Mouse (Mus musculus) heart, adult 9 months (tissue): ENCODE data around the gene Scrg1.
A peak's percentile ranks its signal among the peaks of the same experiment; 100 is the strongest.
"Not testable (repeated sequence)": the region's sequence is repeated elsewhere in the genome, so short reads cannot be mapped to it uniquely, and the experiment has no call there.

ENCODE experiments used
- DNase-seq, 2 experiments: peaks; one replicate each; pipeline ENCODE4 v3.0.0; 2022; ENCODE audit warnings: low spot score in 2 of 2

Scrg1 gene

DNA sequence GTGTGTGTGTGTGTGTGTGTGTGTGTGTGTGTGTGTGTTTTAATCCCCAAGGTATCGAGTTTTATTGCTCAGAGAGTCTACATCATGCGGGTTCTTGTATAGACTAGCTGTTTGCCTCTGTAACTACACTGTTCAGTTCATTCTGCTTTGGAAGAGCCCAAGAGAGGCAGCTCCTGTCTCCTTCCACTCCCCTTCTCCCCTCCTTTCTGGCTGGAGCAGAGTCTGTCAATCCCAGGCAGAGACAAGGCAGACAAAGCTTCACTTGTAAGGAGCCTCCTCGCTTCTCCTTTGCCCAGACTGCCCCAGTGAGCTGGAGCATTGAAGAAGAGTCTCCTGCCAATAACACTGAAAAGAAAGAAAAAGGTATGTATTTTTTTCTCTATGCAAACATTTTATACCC, at the start of gene Scrg1:
Gene Scrg1, plus strand, starts transcription at position 159 of the 400 bp plus-strand sequence.
- DNase-seq = no peak

GRCm38 (mm10) chr8:57406366-57406765, 49.4 kb upstream of the Scrg1 start:
- DNase-seq = no peak

DNA sequence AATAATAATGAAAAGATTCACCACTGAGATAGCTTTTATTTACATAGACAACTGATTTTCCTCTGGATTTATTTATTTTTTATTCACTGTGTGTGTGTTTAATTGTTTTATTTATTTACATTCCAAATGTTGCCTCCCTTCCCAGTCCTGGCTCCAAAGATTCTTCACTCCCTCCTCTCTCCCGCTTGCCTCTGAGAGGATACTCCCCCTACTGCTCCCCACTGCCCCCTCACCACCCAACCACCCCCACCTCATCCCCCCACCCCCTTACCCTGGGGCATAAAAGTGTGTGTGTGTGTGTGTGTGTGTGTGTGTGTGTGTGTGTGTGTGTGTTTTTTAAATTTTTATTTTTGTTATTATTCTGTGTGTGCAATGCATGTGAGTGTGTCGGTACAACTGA, 46.4 kb upstream of the Scrg1 start:
- no peak for DNase-seq

GRCm38 (mm10) chr8:57409779-57410472, 45.8 kb upstream of the Scrg1 start:
- no peak for DNase-seq

- DNase-seq = no peak
These were observed 45.3 kb upstream of the Scrg1 start for GRCm38 (mm10) chr8:57410473-57410863.

DNA sequence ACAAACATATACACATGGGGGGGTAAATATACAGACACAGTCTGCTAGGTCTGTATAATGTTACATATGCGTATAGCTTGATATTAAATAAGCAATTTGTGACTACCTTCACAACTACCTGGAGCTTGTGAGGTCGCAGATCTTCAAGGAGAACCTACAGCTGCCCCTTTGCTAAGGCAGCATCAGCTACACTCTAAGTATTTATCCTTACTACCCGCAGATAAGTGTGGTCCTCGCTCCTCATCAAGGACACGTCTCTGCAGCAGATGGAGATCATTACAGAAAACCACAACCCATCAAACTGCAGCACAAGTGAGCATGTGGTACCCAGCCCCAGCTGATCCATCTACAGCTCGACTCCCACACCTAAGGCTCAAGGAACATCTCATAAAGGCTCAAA, 44.4 kb upstream of the Scrg1 start:
- DNase-seq = no peak

GRCm38 (mm10) chr8:57416827-57417226, 38.9 kb upstream of the Scrg1 start:
- DNase-seq = no peak

GRCm38 (mm10) chr8:57426074-57426473, 29.6 kb upstream of the Scrg1 start:
- peak in 1 of 2 experiments; percentile 36 for DNase-seq

DNA sequence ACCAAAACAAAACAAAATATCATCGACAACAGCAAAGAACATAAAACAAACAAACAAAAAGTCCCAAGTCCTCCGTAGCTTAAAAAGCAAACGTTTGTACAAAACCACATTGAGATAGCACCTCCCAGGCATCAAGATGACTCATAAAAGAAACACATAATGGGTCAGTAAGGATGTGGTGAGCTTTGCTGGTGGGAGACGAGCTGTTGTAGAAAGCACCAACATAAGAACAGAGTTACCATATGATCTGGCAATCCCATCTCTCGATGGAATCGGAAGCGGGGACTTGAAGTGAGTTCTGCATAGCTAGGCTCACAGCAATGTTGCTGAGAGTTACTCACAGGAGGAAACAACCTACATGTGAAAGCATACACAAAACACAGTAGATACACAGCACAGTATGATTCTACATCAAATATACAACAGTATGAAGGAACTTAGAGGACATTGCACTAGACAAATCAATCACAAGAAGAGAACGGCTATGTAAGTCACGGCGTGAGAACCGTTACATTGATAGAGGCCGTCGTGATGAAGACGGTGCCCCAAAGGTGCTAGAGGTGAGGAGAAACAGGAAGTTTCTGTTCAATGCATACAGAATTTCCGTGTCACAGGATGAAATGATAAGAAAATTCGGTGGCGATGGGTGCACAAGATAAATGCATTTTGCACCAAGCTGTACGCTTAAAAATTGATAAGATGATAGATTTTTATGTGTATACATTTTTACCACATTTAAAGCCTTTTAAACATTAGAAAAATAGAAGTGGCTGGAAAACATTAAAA, 27.9 kb upstream of the Scrg1 start:
- DNase-seq = no peak

- DNase-seq = no peak
These were observed 27.2 kb upstream of the Scrg1 start for GRCm38 (mm10) chr8:57428566-57428965.

DNA sequence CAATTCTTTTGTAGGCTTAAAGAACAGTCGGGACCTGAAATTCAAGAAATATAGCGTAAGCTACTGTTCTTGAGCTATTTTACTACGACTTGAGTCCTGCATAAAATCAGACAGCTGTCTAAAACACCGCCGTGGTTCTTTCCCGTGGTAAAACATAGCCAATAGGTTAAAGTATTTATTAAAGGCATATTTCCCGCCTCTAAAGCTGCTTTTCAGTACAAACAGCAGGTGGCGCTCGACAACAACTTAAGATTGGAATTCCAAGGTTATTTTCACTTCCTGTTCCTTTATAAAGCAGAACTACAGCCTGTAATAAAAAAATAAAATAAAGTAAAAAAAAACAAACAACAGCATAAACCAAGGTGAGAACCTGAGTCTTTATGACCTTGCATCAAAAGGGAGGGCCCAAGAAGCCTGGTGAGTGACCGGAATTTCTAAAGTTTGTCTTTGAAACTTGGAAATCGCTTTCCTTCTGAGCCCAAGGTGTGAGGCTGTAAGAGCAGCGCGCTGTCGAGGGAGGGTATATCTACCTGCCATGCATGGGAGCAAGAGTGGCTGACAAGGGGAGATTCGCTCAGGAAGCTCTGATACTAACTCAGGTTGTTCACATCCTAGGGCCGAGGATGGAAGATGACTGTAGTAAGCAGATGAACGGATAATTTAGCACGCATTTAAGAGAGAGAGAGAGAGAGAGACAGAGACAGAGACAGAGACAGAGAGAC, 26.4 kb upstream of the Scrg1 start:
- DNase-seq = peak; percentile 25 to 72

- DNase-seq = not testable (repeated sequence)
These were observed 25.8 kb upstream of the Scrg1 start for GRCm38 (mm10) chr8:57429888-57430274.

DNA sequence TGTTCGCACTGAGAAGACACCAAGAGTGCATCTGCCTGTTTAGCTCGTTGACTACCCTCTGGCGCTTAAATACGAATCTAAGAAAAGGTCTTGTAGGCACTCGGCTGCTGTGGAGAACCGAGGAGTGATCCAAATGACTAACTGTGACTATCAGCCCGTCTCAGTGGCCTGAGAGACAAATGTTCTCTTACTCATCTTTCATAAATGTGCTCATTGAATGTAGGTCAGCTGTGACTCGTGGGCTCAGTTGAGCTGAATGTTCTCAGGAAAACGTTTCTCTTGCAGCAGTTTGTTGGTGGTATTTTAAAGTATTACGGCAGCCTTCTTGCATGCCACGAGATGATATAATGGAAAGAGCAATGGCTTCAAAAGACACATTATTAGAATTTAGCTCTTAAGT, 24.8 kb upstream of the Scrg1 start:
- no peak for DNase-seq

GRCm38 (mm10) chr8:57432802-57433201, 22.9 kb upstream of the Scrg1 start:
- DNase-seq = no peak

DNA sequence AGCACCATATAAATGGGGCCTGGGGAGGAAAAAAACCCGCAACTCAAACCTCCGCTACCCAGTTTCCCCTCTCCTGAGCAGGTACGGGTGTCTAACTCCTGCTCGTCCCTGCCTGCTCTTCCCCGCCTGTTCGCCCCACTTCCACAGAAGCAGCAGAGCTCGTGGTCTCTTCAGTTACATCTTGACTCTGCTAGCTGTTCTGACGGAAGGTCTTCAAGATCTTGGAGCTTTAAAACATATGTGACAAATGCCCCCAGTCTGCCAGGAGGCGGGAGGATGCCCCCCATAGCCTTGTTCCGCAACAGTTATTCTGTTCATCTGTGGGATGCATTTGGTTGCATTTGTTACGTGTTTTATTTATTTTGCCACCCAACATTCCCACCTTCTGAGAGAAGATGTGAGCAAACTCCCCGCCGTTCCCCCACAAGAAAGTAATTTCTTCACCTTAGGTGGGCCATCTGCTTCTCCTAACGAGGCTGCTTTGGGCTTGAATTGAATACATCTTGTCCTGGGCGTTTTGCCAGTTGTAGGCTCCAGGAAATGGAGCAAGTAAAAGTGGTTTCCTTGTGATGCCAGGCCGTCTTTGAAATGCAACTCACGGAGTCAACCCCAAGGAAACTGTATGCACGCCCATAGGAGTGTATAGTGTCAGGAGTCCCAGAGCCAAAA, 19.8 kb upstream of the Scrg1 start:
- DNase-seq = no peak

GRCm38 (mm10) chr8:57436437-57436796, 19.3 kb upstream of the Scrg1 start:
- no peak for DNase-seq

DNA sequence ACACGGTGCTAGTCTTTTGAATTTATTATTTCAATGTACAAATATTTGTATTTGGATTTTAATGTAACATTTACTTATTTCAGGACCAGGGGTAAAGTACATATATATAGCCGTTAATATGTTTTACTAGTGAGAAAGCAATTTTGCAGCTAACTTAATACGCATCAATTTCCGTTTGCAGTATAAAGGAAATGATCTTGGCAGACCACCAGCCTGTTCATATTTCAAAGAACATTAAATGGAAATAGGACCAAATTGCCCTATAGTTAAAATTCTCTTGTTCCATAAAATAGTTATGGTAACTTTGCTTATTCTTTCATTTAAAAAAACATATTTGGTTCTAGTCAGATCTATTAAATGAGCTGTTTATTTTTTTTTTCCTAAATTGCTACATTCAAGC, 14.6 kb upstream of the Scrg1 start:
- DNase-seq = no peak

DNA sequence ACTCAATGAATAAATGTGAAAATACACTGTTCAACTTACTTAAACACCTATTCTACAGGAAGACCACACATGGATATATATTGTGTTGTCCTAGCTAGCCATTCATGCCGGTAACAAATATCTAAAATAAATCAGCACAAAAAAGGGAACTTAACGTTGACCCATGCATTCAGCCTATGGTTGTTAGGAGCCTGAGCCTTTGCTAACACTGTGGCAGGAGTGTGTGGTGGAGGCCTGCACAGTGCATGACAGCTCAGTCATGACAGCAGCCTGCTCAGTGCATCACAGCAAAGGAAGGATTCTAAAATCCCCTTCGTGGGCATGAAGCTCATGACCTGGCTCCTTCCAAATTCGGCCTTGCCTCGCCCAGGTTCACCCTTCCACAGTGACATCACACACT, 14.2 kb upstream of the Scrg1 start:
- no peak for DNase-seq

GRCm38 (mm10) chr8:57443289-57443688, 12.4 kb upstream of the Scrg1 start:
- DNase-seq = no peak

GRCm38 (mm10) chr8:57445901-57446300, 9.8 kb upstream of the Scrg1 start:
- not testable (repeated sequence) for DNase-seq

GRCm38 (mm10) chr8:57450726-57451125, 5.0 kb upstream of the Scrg1 start:
- no peak for DNase-seq

GRCm38 (mm10) chr8:57451896-57452295, 3.8 kb upstream of the Scrg1 start:
- no peak for DNase-seq
